Mouse (Mus musculus) forebrain, embryonic 10.5 days (tissue): Measurements from ENCODE around the gene Zbtb18. TPM values are rescaled to one million over a fixed set of nuclear protein-coding genes. Genes with fewer than 3 reads are reported as not detected.

Experiments
- DNase-seq: peaks from one replicate; pipeline ENCODE4 v3.0.0-alpha.2; 2017; ENCODE audit warnings: low spot score; ENCODE audit errors: extremely low spot score
- H3K27ac ChIP-seq: fragments of 300-500 bp; sonication (generic); 2 replicates; pipeline ENCODE4 v1.5.1; 2016; ENCODE audit warnings: mild to moderate bottlenecking
- H3K27me3 ChIP-seq: fragments of 300-500 bp; sonication (generic); 2 replicates; pipeline ENCODE4 v1.6.1; 2016; ENCODE audit warnings: mild to moderate bottlenecking; ENCODE audit not compliant: poor library complexity, severe bottlenecking
- H3K36me3 ChIP-seq: fragments of 300-500 bp; sonication (generic); replicated peaks from 2 replicates; pipeline ENCODE4 v1.6.1; 2016; ENCODE audit warnings: mild to moderate bottlenecking, moderate library complexity
- H3K4me1 ChIP-seq: fragments of 300-500 bp; sonication (generic); 2 replicates; pipeline ENCODE4 v1.6.1; 2016
- H3K4me3 ChIP-seq: fragments of 300-500 bp; sonication (generic); 2 replicates; pipeline ENCODE4 v1.5.1; 2016; ENCODE audit warnings: mild to moderate bottlenecking, moderate library complexity
- H3K9me3 ChIP-seq: fragments of 300-500 bp; sonication (generic); 2 replicates; pipeline ENCODE4 v1.6.1; 2016; ENCODE audit warnings: mild to moderate bottlenecking, moderate library complexity
- WGBS: fragments of 180-500 bp; shearing (Covaris S2); methylation state at CpG from one replicate; pipeline ENCODE4 v1.1.7; 2016; 5-methylcytosine and 5-hydroxymethylcytosine counted together
- polyA plus RNA-seq: library from polyadenylated mRNA; unstranded; fragments of >200 nt; fragmentation: Nextera tagmentation; extraction: Ambion mirVana; gene quantifications from 2 replicates; pipeline ENCODE4 v1.2.1, GENCODE M21; 2016

The Zbtb18 gene
- polyA plus RNA-seq, 1 experiment from 2014 or later: 3.0 TPM

- Histone ChIP-seq H3K27ac (no peak overlapping the region), H3K27me3 (no peaks in the 10 kb centered on the region), H3K4me3 (no peak overlapping the region), H3K4me1 (peaks cover 20% of the 10 kb centered on the region), H3K36me3 (no peaks in the 10 kb centered on the region), H3K9me3 (no peaks in the 10 kb centered on the region)
- WGBS: 75% methylated on average over 9 of the region's 9 CpGs
- DNase-seq: no peak
These were observed 52.9 kb downstream of the Zbtb18 start for GRCm38 (mm10) chr1:177494913-177495542.

Other genes with a start within 250 kb of the Zbtb18 start
- 11.4 TPM in 2 replicates for gene Akt3, start 184.1 kb upstream of the Zbtb18 start, polyA plus RNA-seq